Mouse (Mus musculus) left cerebral cortex, adult 2 months (tissue): ENCODE measurements around the gene Avpr1b. TPM values are rescaled to one million over a fixed set of nuclear protein-coding genes. Genes with fewer than 3 reads are reported as not detected.

Experiments used
- DNase-seq, 2 experiments: peaks; one replicate each; pipeline ENCODE4 v3.0.0; 2021 to 2022; ENCODE audit warnings: low spot score in 2 of 2, mixed read lengths in 1 of 2; ENCODE audit errors: extremely low spot score in 1 of 2
- H3K27ac ChIP-seq: fragments of 200-600 bp; 2 replicates; pipeline ENCODE4 v1.8.1; 2022
- H3K4me3 ChIP-seq: fragments of 200-600 bp; 2 replicates; pipeline ENCODE4 v1.8.1; 2022
- CTCF ChIP-seq: fragments of 200-600 bp; IDR thresholded peaks from 2 replicates; pipeline ENCODE4 v1.8.1; 2022; ENCODE audit warnings: antibody characterized with exemption, mild to moderate bottlenecking, moderate library complexity
- intact Hi-C: fragments of 180-260 bp; cut with DNase I; formaldehyde crosslinking; loops from one replicate; pipeline ENCODE4 v1.15.1; 2025
- total RNA-seq, 2 experiments: library from RNA; stranded (reverse); gene quantifications; 2 replicates each; pipeline ENCODE4 v1.2.3; 2021

The Avpr1b gene
- total RNA-seq, 2 experiments from 2014 or later, result not detected

DNA sequence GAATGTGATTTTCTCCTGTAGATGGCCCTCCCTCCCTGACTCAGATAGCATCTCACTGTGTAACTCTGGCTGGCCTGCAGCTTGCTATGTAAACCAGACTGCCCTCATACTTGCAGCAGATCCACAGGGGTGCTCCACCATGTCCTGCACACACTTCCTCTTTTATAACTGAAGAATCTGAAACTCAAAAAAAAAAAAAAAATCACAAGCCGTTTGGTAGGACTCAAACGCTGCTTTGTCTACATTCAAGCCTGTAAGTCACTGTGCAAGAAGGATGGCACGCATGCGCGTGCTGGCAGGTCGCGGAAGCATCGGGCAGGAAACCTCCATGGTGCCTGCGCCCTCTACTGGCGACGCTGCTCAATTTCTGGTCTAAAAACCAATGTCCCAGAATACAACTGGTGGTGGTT lies 58.9 kb downstream of the Avpr1b start:
- Histone ChIP-seq H3K27ac (peak overlapping the region; percentile 85), H3K4me3 (peak overlapping the region; percentile 28)
- peak; percentile 88 for DNase-seq
- intact Hi-C loops, result loop anchor here (1.0 to 5.0 kb wide), 3 partner anchors 45 to 366 kb away; no protein-coding TSS in a partner anchor
- TF ChIP-seq CTCF, result peak; percentile 94

DNA sequence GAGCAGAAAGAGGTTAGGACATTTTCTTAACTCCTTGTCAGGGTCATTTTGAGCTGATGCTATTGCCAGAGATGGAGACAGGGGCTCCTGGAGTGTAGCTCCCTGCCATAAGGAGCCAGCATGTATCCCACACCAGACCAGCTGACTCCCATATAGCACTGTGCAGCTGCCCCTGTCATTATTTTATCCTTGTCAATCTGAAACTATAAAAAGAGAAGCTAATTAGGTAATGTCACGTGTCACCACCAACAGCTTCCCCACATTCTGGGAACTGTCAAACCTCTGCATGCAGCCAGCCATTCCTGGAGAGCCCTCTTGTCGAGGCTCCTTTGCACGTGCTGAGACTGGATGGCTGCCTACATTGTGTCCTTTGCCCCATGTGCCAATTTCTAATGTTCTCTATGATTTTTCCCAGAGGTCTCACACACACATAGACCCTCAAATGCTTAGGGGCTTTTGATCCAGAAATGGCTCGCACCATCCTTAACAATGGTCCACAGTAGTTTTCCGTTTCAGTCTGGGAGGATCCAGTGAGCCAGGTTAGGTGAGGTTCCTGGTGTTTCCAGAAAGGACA lies 60.6 kb downstream of the Avpr1b start:
- DNase-seq, result no peak
- TF ChIP-seq CTCF, result no peak
- Histone ChIP-seq H3K4me3 (no peak overlapping the region), H3K27ac (no peak overlapping the region)
- intact Hi-C loops, result loop anchor here (5.0 kb wide), 2 partner anchors 112 to 367 kb away; no protein-coding TSS in a partner anchor

- intact Hi-C loops, result no loop called here
- no peak for DNase-seq
- no peak for TF ChIP-seq CTCF
- Histone ChIP-seq H3K4me3 (no peak overlapping the region), H3K27ac (no peak overlapping the region)
Observed at GRCm38 (mm10) chr1:131660266-131660665, 61.2 kb downstream of the Avpr1b start.

- TF ChIP-seq CTCF, result no peak
- no peak overlapping the region for H3K4me3 ChIP-seq
- no peak overlapping the region for H3K27ac ChIP-seq
- no peak for DNase-seq
- intact Hi-C loops, result no loop called here
Observed at GRCm38 (mm10) chr1:131660716-131661472, 61.9 kb downstream of the Avpr1b start.

Other genes starting within 250 kb of the Avpr1b start
- gene Srgap2, start 71.9 kb upstream of the Avpr1b start, total RNA-seq, result 10 to 100 TPM; 86.4 to 89.3 TPM
- 1 to 10 TPM in 1 of 2 experiments, under 1 TPM in 1; 0.96 to 1.3 TPM for gene Fam72a, start 71.3 kb upstream of the Avpr1b start, total RNA-seq
- gene Ctse, start 39.1 kb downstream of the Avpr1b start, total RNA-seq, result under 1 TPM in 1 of 2 experiments, not detected in 1; 0.18 TPM
- 1 to 10 TPM; 1.6 to 1.9 TPM for gene Rab7b, start 89.5 kb downstream of the Avpr1b start, total RNA-seq
- under 1 TPM in 1 of 2 experiments, not detected in 1; 0.09 TPM for gene Slc26a9, start 144.8 kb downstream of the Avpr1b start, total RNA-seq
- gene Pm20d1, start 198.1 kb downstream of the Avpr1b start, total RNA-seq, result 1 to 10 TPM; 1.5 to 2.3 TPM
- gene Slc41a1, start 228.3 kb downstream of the Avpr1b start, total RNA-seq, result 10 to 100 TPM; 42.6 to 46.8 TPM